Mouse (Mus musculus) neural tube, embryonic 10.5 days (tissue): ENCODE measurements around the gene Mrps6.
"Not testable (repeated sequence)": the region's sequence is repeated elsewhere in the genome, so short reads cannot be mapped to it uniquely, and the experiment has no call there.

ENCODE experiments used
- DNase-seq: peaks from one replicate; pipeline ENCODE4 v3.0.0-alpha.2; 2017; ENCODE audit warnings: low spot score; ENCODE audit errors: extremely low spot score

Mrps6 gene

GRCm38 (mm10) chr16:92062832-92063231 lies 4.8 kb downstream of the Mrps6 start:
- no peak for DNase-seq

- DNase-seq = no peak
These were observed 6.7 kb downstream of the Mrps6 start for GRCm38 (mm10) chr16:92064801-92065200.

GRCm38 (mm10) chr16:92070338-92070737 lies 12.3 kb downstream of the Mrps6 start:
- no peak for DNase-seq

- no peak for DNase-seq
These were observed 18.7 kb downstream of the Mrps6 start for GRCm38 (mm10) chr16:92076797-92077196.

- DNase-seq = no peak
These were observed 25.8 kb downstream of the Mrps6 start for GRCm38 (mm10) chr16:92083771-92084453.

- no peak for DNase-seq
These were observed 31.2 kb downstream of the Mrps6 start for GRCm38 (mm10) chr16:92089225-92089624.

- DNase-seq = no peak
These were observed 33.8 kb downstream of the Mrps6 start for GRCm38 (mm10) chr16:92091876-92092275.

- no peak for DNase-seq
These were observed 40.4 kb downstream of the Mrps6 start for GRCm38 (mm10) chr16:92098351-92099051.

GRCm38 (mm10) chr16:92099598-92099997 lies 41.5 kb downstream of the Mrps6 start:
- no peak for DNase-seq

GRCm38 (mm10) chr16:92100111-92100510 lies 42.0 kb downstream of the Mrps6 start:
- no peak for DNase-seq

- no peak for DNase-seq
These were observed 44.0 kb downstream of the Mrps6 start for GRCm38 (mm10) chr16:92102115-92102514.

- not testable (repeated sequence) for DNase-seq
These were observed 44.9 kb downstream of the Mrps6 start for GRCm38 (mm10) chr16:92102931-92103330.

GRCm38 (mm10) chr16:92103572-92104331 lies 45.7 kb downstream of the Mrps6 start:
- peak; percentile 32 for DNase-seq

GRCm38 (mm10) chr16:92104332-92104590 lies 46.2 kb downstream of the Mrps6 start:
- no peak for DNase-seq

- no peak for DNase-seq
These were observed 46.9 kb downstream of the Mrps6 start for GRCm38 (mm10) chr16:92104951-92105350.

GRCm38 (mm10) chr16:92105631-92106030 lies 47.6 kb downstream of the Mrps6 start:
- no peak for DNase-seq

GRCm38 (mm10) chr16:92107346-92107745 lies 49.3 kb downstream of the Mrps6 start:
- no peak for DNase-seq

GRCm38 (mm10) chr16:92114706-92115241 lies 56.7 kb downstream of the Mrps6 start:
- DNase-seq = no peak

GRCm38 (mm10) chr16:92115611-92116421 lies 57.7 kb downstream of the Mrps6 start:
- DNase-seq = no peak

- DNase-seq = no peak
These were observed 59.5 kb downstream of the Mrps6 start for GRCm38 (mm10) chr16:92117337-92118209.
